Comparison of ENCODE assay signal across 9 mouse cellular contexts in the genomic region with DNA sequence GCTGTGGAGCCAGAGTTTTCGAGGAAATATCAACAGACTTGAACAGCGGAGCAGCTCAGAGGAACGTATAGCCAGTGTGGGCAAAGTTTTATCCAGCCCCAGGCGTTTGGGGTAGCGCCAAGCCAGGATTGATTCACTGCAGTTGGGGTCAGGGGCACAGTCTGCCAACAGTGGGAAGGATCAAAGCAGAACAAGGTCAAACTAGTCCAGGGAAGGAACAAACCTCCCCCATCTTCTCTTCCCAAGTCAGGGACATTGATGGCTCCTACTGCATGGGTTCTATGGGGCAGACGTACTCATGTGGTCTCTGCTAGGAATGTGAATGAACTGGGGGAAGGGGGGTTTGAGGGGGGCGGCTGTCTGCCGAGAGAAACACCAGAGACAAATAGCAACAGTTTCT. TPM values are rescaled to one million over a fixed set of nuclear protein-coding genes. Genes with fewer than 3 reads are reported as not detected.
A peak's percentile ranks its signal among the peaks of the same experiment; 100 is the strongest.
DNase-seq lines count a peak whose midpoint lies in the region; ATAC-seq and TF ChIP-seq lines count a peak whose summit lies in the region.
"Had no signal": no experiment of that assay in that cellular context is flagged by ENCODE, and none has a peak within 500 bp of the region (broad histone marks: within the 10 kb centered on the region; RNA-seq: fewer than 3 reads in every experiment).

No protein-coding gene starts in this region.

- no peaks in the 10 kb centered on the region for H3K36me3 ChIP-seq in lung, embryonic 15.5 days
- no peaks in the 10 kb centered on the region for H3K36me3 ChIP-seq in hindbrain, embryonic 13.5 days
- H3K36me3 ChIP-seq in liver, adult 2 months (ENCODE audit: control insufficient read depth, insufficient read depth, low read length) = no peaks in the 10 kb centered on the region
- H3K36me3 ChIP-seq: G1E had no signal

- no peak overlapping the region for H3K9ac ChIP-seq in lung, embryonic 15.5 days
- H3K9ac ChIP-seq in hindbrain, embryonic 13.5 days = no peak overlapping the region
- H3K9ac ChIP-seq in liver, adult 2 months (ENCODE audit: low read depth, low read length) = no peak overlapping the region

- no peak for TF ChIP-seq CTCF in liver, adult 2 months (IDR thresholded peaks at IDR 0.05; ENCODE audit: low read depth, low read length)

- no peaks in the 10 kb centered on the region for H3K27me3 ChIP-seq in lung, embryonic 15.5 days
- peaks cover 27% of the 10 kb centered on the region; the same call in 1 of the 2 replicates for H3K27me3 ChIP-seq in hindbrain, embryonic 13.5 days
- no peaks in the 10 kb centered on the region for H3K27me3 ChIP-seq in liver, adult 2 months (ENCODE audit: control insufficient read depth, insufficient read depth, low read length)

- 3% methylated on average over 8 of the region's 8 CpGs for WGBS in lung, embryonic 15.5 days
- 15% methylated on average over 8 of the region's 8 CpGs for WGBS in hindbrain, embryonic 13.5 days
- WGBS in liver, adult 2 months = 11% methylated on average over 8 of the region's 8 CpGs

- H3K4me3 ChIP-seq in lung, embryonic 15.5 days = no peak overlapping the region
- no peak overlapping the region for H3K4me3 ChIP-seq in hindbrain, embryonic 13.5 days
- H3K4me3 ChIP-seq in liver, adult 2 months (ENCODE audit: insufficient read depth, low read depth, low read length) = no peak overlapping the region

- H3K9me3 ChIP-seq in lung, embryonic 15.5 days = no peaks in the 10 kb centered on the region
- H3K9me3 ChIP-seq in hindbrain, embryonic 13.5 days = no peaks in the 10 kb centered on the region

- no peak overlapping the region for H3K27ac ChIP-seq in lung, embryonic 15.5 days
- no peak overlapping the region for H3K27ac ChIP-seq in hindbrain, embryonic 13.5 days
- no peak overlapping the region for H3K27ac ChIP-seq in liver, adult 2 months (replicated peaks; ENCODE audit: insufficient read depth, low read depth, low read length)

- H3K4me2 ChIP-seq in lung, embryonic 15.5 days = peak overlapping the region; percentile 30; the same call in 1 of the 2 replicates
- H3K4me2 ChIP-seq in hindbrain, embryonic 13.5 days = 0 out of 2 replicates have a peak overlapping the region, but pooled peaks have one; percentile 11

- peaks cover 46% of the 10 kb centered on the region; the same call in 1 of the 2 replicates for H3K79me2 ChIP-seq in liver, adult 2 months (ENCODE audit: control insufficient read depth, insufficient read depth, low read length)

- DNase-seq in lung, postnatal 10 days = no peak
- peak; percentile 83 for DNase-seq in liver, adult 2 months (ENCODE audit: extremely low read depth, low read depth, low spot score)
- DNase-seq in testis, postnatal 10 days (ENCODE audit: low spot score) = peak; percentile 61
- DNase-seq in layer of hippocampus, adult 8-10 months (ENCODE audit: low spot score in 2 of 2) = no peak
- no peak for DNase-seq in gastrocnemius, postnatal 25 days
- DNase-seq in right cerebral cortex, postnatal 14 days = no peak

- TF ChIP-seq POLR2A in liver, adult 2 months (IDR thresholded peaks at IDR 0.05; ENCODE audit: extremely low read depth, insufficient read depth, low read length) = no peak

- ATAC-seq in lung, embryonic 15.5 days (ENCODE audit: borderline replicate concordance, extremely low read depth, low FRiP score, low TSS enrichment) = peak; percentile 40; the same call in 1 of the 2 replicates
- ATAC-seq in hindbrain, embryonic 13.5 days (ENCODE audit: low FRiP score) = peak; percentile 55

- H3K4me1 ChIP-seq in lung, embryonic 15.5 days = peaks cover 51% of the 10 kb centered on the region
- H3K4me1 ChIP-seq in hindbrain, embryonic 13.5 days (replicated peaks) = peaks cover 59% of the 10 kb centered on the region
- H3K4me1 ChIP-seq in liver, adult 2 months (ENCODE audit: control insufficient read depth, insufficient read depth, low read length) = peaks cover 34% of the 10 kb centered on the region

RNA-seq across cellular contexts. Expression of a gene that starts 48.7 kb away (rescaled TPM):
- 7.2 and 7.9 TPM in 2 replicates for polyA plus RNA-seq in lung, embryonic 15.5 days (2015; fragmentation: Nextera tagmentation; extraction: Ambion mirVana)
- 11.1 and 12.7 TPM in 2 replicates for polyA plus RNA-seq in hindbrain, embryonic 13.5 days (2015; fragmentation: Nextera tagmentation; extraction: Ambion mirVana)
- 8.3 and 8.6 TPM in 2 replicates for total RNA-seq in liver, adult 2 months (2014; rRNA removed)
- 14.1 and 14.7 TPM in 2 replicates for polyA plus RNA-seq in liver, adult 2 months (2012; rRNA removed)
- total RNA-seq in layer of hippocampus, adult 8-10 months (2022) = 10 to 100 TPM; 18.7 to 21.4 (median 20.9) TPM
- total RNA-seq in gastrocnemius, postnatal 25 days (2021) = 1 to 10 TPM; 5.4 to 6.5 TPM
- total RNA-seq: G1E had no signal
- polyA plus RNA-seq: G1E had no signal

Comparison
In these comparisons a context has a peak if more than half of its experiments do, and no peak if none do; other contexts are left out.
1. DNase-seq: peak in liver, adult 2 months (single experiment) and testis, postnatal 10 days (single experiment); none in lung, postnatal 10 days (single experiment), layer of hippocampus, adult 8-10 months (0 of 2), gastrocnemius, postnatal 25 days (single experiment) and right cerebral cortex, postnatal 14 days (single experiment).